Mouse (Mus musculus) cortical plate, adult 2 months (tissue): ENCODE data around the gene Syt14. TPM values are rescaled to one million over a fixed set of nuclear protein-coding genes. Genes with fewer than 3 reads are reported as not detected.

ENCODE experiments used
- H3K27ac ChIP-seq: fragments of 200-500 bp; 2 replicates; pipeline ENCODE4 v1.5.1; 2012; ENCODE audit warnings: low read length, control low read depth, inconsistent platforms; ENCODE audit not compliant: insufficient read depth
- H3K4me1 ChIP-seq: fragments of 200-500 bp; 2 replicates; pipeline ENCODE4 v1.6.1; 2011; ENCODE audit warnings: low read length; ENCODE audit not compliant: control insufficient read depth, insufficient read depth
- H3K4me3 ChIP-seq: fragments of 200-500 bp; 2 replicates; pipeline ENCODE4 v1.5.1; 2011; ENCODE audit warnings: mild to moderate bottlenecking, low read length, control low read depth; ENCODE audit not compliant: insufficient read depth
- CTCF ChIP-seq: fragments of 200-500 bp; IDR thresholded peaks from 2 replicates; pipeline ENCODE4 v1.5.1; 2011; ENCODE audit warnings: mild to moderate bottlenecking, control low read depth, low read length; ENCODE audit not compliant: insufficient read depth; ENCODE audit errors: extremely low read depth
- POLR2A ChIP-seq: fragments of 200-500 bp; IDR thresholded peaks from 2 replicates; pipeline ENCODE4 v1.6.1; 2011; ENCODE audit warnings: mild to moderate bottlenecking, low read length, control low read depth; ENCODE audit not compliant: insufficient read depth; ENCODE audit errors: extremely low read depth
- polyA plus RNA-seq: library from polyadenylated mRNA; depleted of rRNA; stranded (reverse); fragments of >200 nt; gene quantifications from 2 replicates; pipeline ENCODE4 v1.2.3, GENCODE M21; 2012; rRNA removed

Syt14 gene
- polyA plus RNA-seq, 1 experiment = 5.8 TPM

DNA sequence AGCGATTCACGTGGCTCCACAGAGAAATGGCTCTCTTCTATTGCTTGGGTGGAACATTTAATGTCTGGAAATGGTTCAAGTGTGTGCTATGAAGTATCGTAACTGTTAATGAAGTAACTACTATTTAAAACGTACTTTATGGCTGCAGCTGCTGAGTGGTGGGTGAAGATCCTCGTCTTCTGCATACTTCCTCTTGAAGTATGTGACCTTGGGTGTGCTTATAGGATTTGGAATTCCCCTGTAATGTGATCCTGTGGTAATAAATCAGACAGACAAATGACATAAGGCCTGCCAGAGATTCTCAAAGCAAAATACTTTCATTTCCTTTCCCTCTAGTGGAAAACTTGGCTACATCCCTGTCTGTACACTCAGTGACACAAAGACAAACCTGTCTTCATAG, 186.0 kb downstream of the Syt14 start:
- TF ChIP-seq POLR2A = no peak
- TF ChIP-seq CTCF = no peak
- Histone ChIP-seq H3K27ac (no peak overlapping the region), H3K4me3 (no peak overlapping the region), H3K4me1 (peaks cover 2% of the 10 kb centered on the region; the same call in 1 of the 2 replicates)

DNA sequence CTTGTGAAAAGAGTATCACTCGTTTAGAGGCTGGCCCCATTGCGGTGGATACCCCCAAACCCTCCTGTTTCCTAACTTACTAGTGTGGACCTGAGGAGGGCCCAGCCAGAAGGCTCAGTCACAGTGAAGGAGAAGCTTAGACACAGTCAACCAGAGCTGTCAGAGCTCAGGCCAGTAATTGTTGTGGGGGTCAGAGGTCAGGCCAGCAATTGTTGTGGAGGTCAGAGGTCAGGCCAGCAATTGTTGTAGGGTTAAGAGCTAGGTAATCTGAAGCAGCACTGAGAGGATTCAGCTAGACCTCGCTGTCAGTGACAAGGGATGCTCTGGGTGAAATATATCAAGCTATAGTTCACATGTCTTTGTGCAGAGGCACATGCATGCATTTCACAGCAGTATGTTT, 188.3 kb downstream of the Syt14 start:
- H3K4me3 ChIP-seq = no peak overlapping the region
- H3K27ac ChIP-seq = no peak overlapping the region
- no peak for TF ChIP-seq POLR2A
- TF ChIP-seq CTCF = no peak
- H3K4me1 ChIP-seq = no peaks in the 10 kb centered on the region

Other genes starting within 250 kb of the Syt14 start
- 11.7 and 12.5 TPM in 2 replicates for gene Sertad4, start 180.0 kb downstream of the Syt14 start, polyA plus RNA-seq
- 22.1 and 22.7 TPM in 2 replicates for gene Diexf, start 94.5 kb upstream of the Syt14 start, polyA plus RNA-seq
- 0.71 and 0.83 TPM in 2 replicates for gene Irf6, start 117.3 kb upstream of the Syt14 start, polyA plus RNA-seq
- gene A130010J15Rik, start 132.3 kb upstream of the Syt14 start, polyA plus RNA-seq = 3.7 and 4.0 TPM in 2 replicates
- 1.6 and 2.4 TPM in 2 replicates for gene Traf3ip3, start 165.9 kb upstream of the Syt14 start, polyA plus RNA-seq
- gene Lamb3, start 171.9 kb upstream of the Syt14 start, polyA plus RNA-seq = 0.79 and 2.4 TPM in 2 replicates
- gene Hsd11b1, start 228.3 kb upstream of the Syt14 start, polyA plus RNA-seq = 39.5 and 44.8 TPM in 2 replicates
- gene G0s2, start 237.4 kb upstream of the Syt14 start, polyA plus RNA-seq = 20.8 and 22.6 TPM in 2 replicates